In genomic region chr5:88711618-88712224, GRCm38 (mm10) we compare ENCODE assay signal across 9 mouse cellular contexts. TPM values are rescaled to one million over a fixed set of nuclear protein-coding genes. Genes with fewer than 3 reads are reported as not detected.
DNase-seq lines count a peak whose midpoint lies in the region; ATAC-seq and TF ChIP-seq lines count a peak whose summit lies in the region.
"Had no signal": no experiment of that assay in that cellular context is flagged by ENCODE, and none has a peak within 500 bp of the region (broad histone marks: within the 10 kb centered on the region; RNA-seq: fewer than 3 reads in every experiment).

No protein-coding gene starts in this region.

- ATAC-seq in heart, embryonic 11.5 days (replicated peaks; ENCODE audit: insufficient number of reproducible peaks, low FRiP score, low TSS enrichment) = peak; percentile 64
- ATAC-seq in midbrain, embryonic 11.5 days (ENCODE audit: low FRiP score) = peak; percentile 75

- H3K4me2 ChIP-seq in heart, embryonic 11.5 days = peak overlapping the region; percentile 54
- peak overlapping the region; percentile 6; the same call in 1 of the 2 replicates for H3K4me2 ChIP-seq in midbrain, embryonic 11.5 days

- H3K27ac ChIP-seq in heart, embryonic 11.5 days (ENCODE audit: low read depth, low read length) = peak overlapping the region; percentile 93
- H3K27ac ChIP-seq in midbrain, embryonic 11.5 days (ENCODE audit: low read depth, low read length) = peak overlapping the region; percentile 32; the same call in 1 of the 2 replicates
- no peak overlapping the region for H3K27ac ChIP-seq in kidney, adult 2 months (ENCODE audit: insufficient read depth, low read depth, low read length)

- 19% methylated on average over 10 of the region's 10 CpGs for WGBS in heart, embryonic 11.5 days (ENCODE audit: insufficient replicate concordance)
- 13% methylated on average over 10 of the region's 10 CpGs for WGBS in midbrain, embryonic 11.5 days
- WGBS in kidney, adult 2 months = 51% methylated on average over 10 of the region's 10 CpGs

- H3K9ac ChIP-seq in heart, embryonic 11.5 days (ENCODE audit: low read depth, low read length) = peak overlapping the region; percentile 49
- peak overlapping the region; percentile 22; the same call in 1 of the 2 replicates for H3K9ac ChIP-seq in midbrain, embryonic 11.5 days (ENCODE audit: low read length)

- peak overlapping the region; percentile 10; the same call in 1 of the 2 replicates for H3K4me3 ChIP-seq in heart, embryonic 11.5 days (ENCODE audit: low read depth, low read length)
- no peak overlapping the region for H3K4me3 ChIP-seq in midbrain, embryonic 11.5 days (ENCODE audit: low read depth, low read length)
- no peak overlapping the region for H3K4me3 ChIP-seq in kidney, adult 2 months (ENCODE audit: insufficient read depth, low read depth, low read length)

- H3K9me3 ChIP-seq in heart, embryonic 11.5 days (replicated peaks; ENCODE audit: control insufficient read depth, low read length) = 0 out of 2 replicates have a peak, but pooled peaks cover 2% of the 10 kb centered on the region
- H3K9me3 ChIP-seq in midbrain, embryonic 11.5 days (ENCODE audit: control insufficient read depth, low read length) = no peaks in the 10 kb centered on the region

- peaks cover 11% of the 10 kb centered on the region; the same call in 1 of the 2 replicates for H3K4me1 ChIP-seq in heart, embryonic 11.5 days (ENCODE audit: control insufficient read depth, insufficient read depth, low read length)
- H3K4me1 ChIP-seq in midbrain, embryonic 11.5 days (ENCODE audit: control insufficient read depth, insufficient read depth, low read length) = peaks cover 13% of the 10 kb centered on the region
- H3K4me1 ChIP-seq in kidney, adult 2 months (ENCODE audit: control insufficient read depth, insufficient read depth, low read length) = no peaks in the 10 kb centered on the region

- H3K36me3 ChIP-seq in heart, embryonic 11.5 days (ENCODE audit: control insufficient read depth, insufficient read depth, low read length) = no peaks in the 10 kb centered on the region
- H3K36me3 ChIP-seq in midbrain, embryonic 11.5 days (ENCODE audit: control insufficient read depth, insufficient read depth, low read length) = no peaks in the 10 kb centered on the region
- H3K36me3 ChIP-seq in kidney, adult 2 months (ENCODE audit: control insufficient read depth, insufficient read depth, low read length) = no peaks in the 10 kb centered on the region

- no peak for TF ChIP-seq CTCF in kidney, adult 2 months (conservative IDR thresholded peaks at IDR 0.05; ENCODE audit: insufficient read depth, insufficient read length, low read depth, low read length)

- H3K27me3 ChIP-seq in heart, embryonic 11.5 days (ENCODE audit: control insufficient read depth, insufficient read depth, low read length) = no peaks in the 10 kb centered on the region
- no peaks in the 10 kb centered on the region for H3K27me3 ChIP-seq in midbrain, embryonic 11.5 days (ENCODE audit: control insufficient read depth, insufficient read depth, low read length)
- H3K27me3 ChIP-seq in kidney, adult 2 months (replicated peaks; ENCODE audit: control insufficient read depth, insufficient read depth, low read length) = no peaks in the 10 kb centered on the region

- TF ChIP-seq POLR2A in kidney, adult 2 months (IDR thresholded peaks at IDR 0.05; ENCODE audit: low read depth, low read length) = no peak

- DNase-seq in frontal cortex, postnatal 10 days (ENCODE audit: low spot score in 2 of 2) = peak; percentile 17 to 49
- DNase-seq in frontal cortex, postnatal 25 days (ENCODE audit: low spot score in 2 of 2) = no peak
- DNase-seq in R1 (ENCODE audit: low read depth, low spot score) = peak; percentile 19
- DNase-seq in midbrain, embryonic 11.5 days (ENCODE audit: low spot score, missing footprints) = peak; percentile 92
- DNase-seq in cerebellum, postnatal 4 days (ENCODE audit: low spot score in 2 of 2) = no peak
- DNase-seq in cerebellum, adult 11-12 months = no peak
- DNase-seq in kidney, adult 2 months = no peak
- DNase-seq: B cell, adult 2 months had no signal

RNA-seq across cellular contexts. Expression of gene Mob1b, which starts 8.9 kb away (rescaled TPM):
- polyA plus RNA-seq in heart, embryonic 11.5 days (2014; fragmentation: Nextera tagmentation; extraction: Ambion mirVana) = 32.4 and 39.8 TPM in 2 replicates
- polyA plus RNA-seq in midbrain, embryonic 11.5 days (2014; fragmentation: Nextera tagmentation; extraction: Ambion mirVana) = 16.7 and 18.3 TPM in 2 replicates
- 5.3 and 6.7 TPM in 2 replicates for polyA plus RNA-seq in kidney, adult 2 months (2012; rRNA removed)

RNA-seq across cellular contexts. Expression of gene Grsf1, which starts 35.8 kb away (rescaled TPM):
- 72.7 and 77.2 TPM in 2 replicates for polyA plus RNA-seq in heart, embryonic 11.5 days (2014; fragmentation: Nextera tagmentation; extraction: Ambion mirVana)
- 102 and 109 TPM in 2 replicates for polyA plus RNA-seq in midbrain, embryonic 11.5 days (2014; fragmentation: Nextera tagmentation; extraction: Ambion mirVana)
- 58.4 and 60.7 TPM in 2 replicates for polyA plus RNA-seq in kidney, adult 2 months (2012; rRNA removed)

RNA-seq across cellular contexts. Expression of gene Dck, which starts 53.1 kb away (rescaled TPM):
- polyA plus RNA-seq in heart, embryonic 11.5 days (2014; fragmentation: Nextera tagmentation; extraction: Ambion mirVana) = 54.0 and 54.7 TPM in 2 replicates
- 143 and 150 TPM in 2 replicates for polyA plus RNA-seq in midbrain, embryonic 11.5 days (2014; fragmentation: Nextera tagmentation; extraction: Ambion mirVana)
- polyA plus RNA-seq in kidney, adult 2 months (2012; rRNA removed) = 1.4 and 2.0 TPM in 2 replicates

Comparison
In these comparisons a context has a peak if more than half of its experiments do, and no peak if none do; other contexts are left out.
1. DNase-seq: peak in frontal cortex, postnatal 10 days (2 of 2), R1 (single experiment) and midbrain, embryonic 11.5 days (single experiment); none in frontal cortex, postnatal 25 days (0 of 2), cerebellum, postnatal 4 days (0 of 2), cerebellum, adult 11-12 months (single experiment) and kidney, adult 2 months (single experiment).
2. RNA of gene Dck, which starts 53.1 kb away (polyA plus RNA-seq): 143 to 150 TPM in midbrain, embryonic 11.5 days and 54.0 to 54.7 TPM in heart, embryonic 11.5 days; 1.4 to 2.0 TPM in kidney, adult 2 months; every median in the first group is over 10 times any median in the second.